Mouse (Mus musculus) kidney, adult 2 months (tissue): ENCODE results near the gene 1110002E22Rik. TPM values are rescaled to one million over a fixed set of nuclear protein-coding genes. Genes with fewer than 3 reads are reported as not detected.

Experiments
- DNase-seq: peaks from one replicate; pipeline ENCODE4 v3.0.0; 2021
- H3K27ac ChIP-seq: fragments of 200-500 bp; 2 replicates; pipeline ENCODE4 v1.5.1; 2012; ENCODE audit warnings: low read depth, low read length, control low read depth, inconsistent platforms; ENCODE audit not compliant: insufficient read depth
- H3K27me3 ChIP-seq: fragments of 200-500 bp; replicated peaks from 2 replicates; pipeline ENCODE4 v1.6.1; 2012; ENCODE audit warnings: mild to moderate bottlenecking, moderate library complexity, low read length, inconsistent platforms; ENCODE audit not compliant: control insufficient read depth, insufficient read depth
- H3K36me3 ChIP-seq: fragments of 200-500 bp; 2 replicates; pipeline ENCODE4 v1.6.1; 2012; ENCODE audit warnings: mild to moderate bottlenecking, moderate library complexity, low read length, inconsistent platforms; ENCODE audit not compliant: control insufficient read depth, insufficient read depth
- H3K4me1 ChIP-seq: fragments of 200-500 bp; 2 replicates; pipeline ENCODE4 v1.6.1; 2011; ENCODE audit warnings: low read length; ENCODE audit not compliant: control insufficient read depth, insufficient read depth
- H3K4me3 ChIP-seq: fragments of 200-500 bp; 2 replicates; pipeline ENCODE4 v1.5.1; 2011; ENCODE audit warnings: mild to moderate bottlenecking, low read depth, low read length, control low read depth; ENCODE audit not compliant: insufficient read depth
- CTCF ChIP-seq: fragments of 200-500 bp; conservative IDR thresholded peaks from 2 replicates; pipeline ENCODE4 v1.5.1; 2011; ENCODE audit warnings: low read depth, mild to moderate bottlenecking, control low read depth, low read length, moderate library complexity, mixed read lengths; ENCODE audit not compliant: insufficient read depth, insufficient read length
- POLR2A ChIP-seq: fragments of 200-500 bp; IDR thresholded peaks from one replicate; pipeline ENCODE4 v1.6.1; 2011; ENCODE audit warnings: low read depth, low read length, control low read depth
- WGBS: fragments of 180-500 bp; shearing (Covaris S2); methylation state at CpG from one replicate; pipeline ENCODE4 v1.1.7; 2018; 5-methylcytosine and 5-hydroxymethylcytosine counted together
- polyA plus RNA-seq: library from polyadenylated mRNA; depleted of rRNA; stranded (reverse); fragments of >200 nt; gene quantifications from 2 replicates; pipeline ENCODE4 v1.2.3, GENCODE M21; 2012; rRNA removed

The 1110002E22Rik gene
- polyA plus RNA-seq, 1 experiment, result 0.42 TPM

DNA sequence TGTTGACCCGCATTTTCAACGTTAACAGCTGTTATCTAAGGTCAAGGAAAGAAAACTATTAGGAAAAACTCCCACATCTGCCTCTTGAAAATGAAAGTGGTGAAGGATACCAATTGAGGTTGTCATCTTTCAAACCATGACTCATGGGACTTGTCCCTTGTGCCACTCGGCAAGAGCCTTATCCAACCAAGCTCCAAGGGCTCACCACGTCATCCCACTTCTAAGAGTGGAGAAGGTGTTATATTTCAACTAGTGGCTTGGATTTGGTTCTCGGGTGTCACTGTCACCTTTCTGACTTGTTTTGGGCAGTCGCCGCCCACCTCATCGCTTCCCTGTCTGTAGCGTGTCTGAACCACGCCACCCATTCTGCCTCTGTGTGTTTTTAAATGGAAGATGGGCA lies 59.0 kb downstream of the 1110002E22Rik start:
- Histone ChIP-seq H3K4me1 (no peaks in the 10 kb centered on the region), H3K27me3 (no peaks in the 10 kb centered on the region), H3K27ac (no peak overlapping the region), H3K36me3 (no peaks in the 10 kb centered on the region), H3K4me3 (no peak overlapping the region)
- WGBS, result 72% methylated on average over 10 of the region's 10 CpGs
- TF ChIP-seq CTCF (no peak), POLR2A (no peak)
- DNase-seq, result no peak

DNA sequence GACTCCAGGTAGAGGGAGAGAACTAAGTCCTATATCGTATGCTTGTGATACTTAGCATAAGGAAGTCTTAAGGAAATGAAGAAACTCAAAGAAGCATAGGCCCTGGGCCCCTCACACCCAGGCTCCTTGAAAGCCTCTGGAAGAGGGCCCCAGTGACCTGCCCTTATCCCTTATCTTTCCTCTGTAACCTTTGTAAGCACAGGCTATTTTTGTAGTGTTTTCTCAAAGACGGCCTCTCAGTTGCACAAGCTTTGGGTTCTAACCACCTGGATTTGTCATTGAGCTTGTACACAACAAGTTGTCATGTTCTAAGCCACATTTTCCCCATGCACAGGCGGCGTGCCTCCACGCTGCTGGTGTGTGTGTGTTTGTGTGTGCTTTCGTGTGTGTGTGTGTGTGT lies 64.3 kb downstream of the 1110002E22Rik start:
- no peak for DNase-seq
- H3K4me3 ChIP-seq, result no peak overlapping the region

DNA sequence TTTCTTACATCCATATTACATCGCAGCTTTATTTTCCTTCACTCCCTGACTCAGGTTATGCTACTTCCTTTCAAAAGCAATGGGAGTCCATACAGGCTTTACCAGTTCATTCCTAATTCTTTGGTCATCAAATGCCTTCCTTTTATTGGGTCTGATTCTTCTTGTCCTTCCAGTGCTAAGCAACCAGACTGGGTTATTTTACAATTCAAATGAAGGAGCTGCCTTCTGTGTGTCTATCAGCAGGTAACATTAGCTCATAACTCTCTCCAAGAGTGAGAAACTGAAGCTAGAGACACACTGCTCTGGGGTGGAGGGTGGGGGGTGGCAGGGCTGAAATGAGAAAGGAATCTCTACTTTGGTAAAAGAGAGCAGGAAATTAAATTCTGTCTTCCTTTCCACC lies 65.8 kb downstream of the 1110002E22Rik start:
- 71% methylated on average over 1 of the region's 1 CpGs for WGBS
- Histone ChIP-seq H3K4me3 (no peak overlapping the region), H3K36me3 (no peaks in the 10 kb centered on the region), H3K27me3 (no peaks in the 10 kb centered on the region), H3K27ac (no peak overlapping the region), H3K4me1 (no peaks in the 10 kb centered on the region; the same call in 1 of the 2 replicates)
- no peak for DNase-seq
- TF ChIP-seq CTCF (no peak), POLR2A (no peak)

More for the DNA sequence above, 64.3 kb downstream of the 1110002E22Rik start:
- no peaks in the 10 kb centered on the region for H3K27me3 ChIP-seq
- H3K36me3 ChIP-seq, result no peaks in the 10 kb centered on the region
- no peaks in the 10 kb centered on the region; the same call in 1 of the 2 replicates for H3K4me1 ChIP-seq
- no peak overlapping the region for H3K27ac ChIP-seq
- 95% methylated on average over 6 of the region's 6 CpGs for WGBS
- TF ChIP-seq CTCF (no peak), POLR2A (no peak)

Other genes starting within 250 kb of the 1110002E22Rik start
- gene H2afz, start 200.6 kb upstream of the 1110002E22Rik start, polyA plus RNA-seq, result 365 and 439 TPM in 2 replicates
- gene Dnajb14, start 197.4 kb upstream of the 1110002E22Rik start, polyA plus RNA-seq, result 5.4 and 6.2 TPM in 2 replicates
- gene Lamtor3, start 146.5 kb upstream of the 1110002E22Rik start, polyA plus RNA-seq, result 32.9 and 41.5 TPM in 2 replicates
- 1.7 and 2.3 TPM in 2 replicates for gene Dapp1, start 83.5 kb upstream of the 1110002E22Rik start, polyA plus RNA-seq
- 0.08 TPM in 1 of 2 replicates, not detected in the other for gene Gm5105, start 2.3 kb downstream of the 1110002E22Rik start, polyA plus RNA-seq
- 1.5 and 2.0 TPM in 2 replicates for gene Trmt10a, start 78.4 kb downstream of the 1110002E22Rik start, polyA plus RNA-seq
- 6.0 and 6.9 TPM in 2 replicates for gene Mttp, start 79.9 kb downstream of the 1110002E22Rik start, polyA plus RNA-seq
- 0.31 TPM in 1 of 2 replicates, not detected in the other for gene 4930579F01Rik, start 128.8 kb downstream of the 1110002E22Rik start, polyA plus RNA-seq
- 0.25 and 0.29 TPM in 2 replicates for gene Adh7, start 152.7 kb downstream of the 1110002E22Rik start, polyA plus RNA-seq
- 251 and 256 TPM in 2 replicates for gene Adh1, start 195.9 kb downstream of the 1110002E22Rik start, polyA plus RNA-seq
- 0.07 and 0.23 TPM in 2 replicates for gene Adh6a, start 248.2 kb downstream of the 1110002E22Rik start, polyA plus RNA-seq